Mouse (Mus musculus): Measurements from ENCODE around the gene Lcmt1. TPM values are rescaled to one million over a fixed set of nuclear protein-coding genes. Genes with fewer than 3 reads are reported as not detected.

Gene Lcmt1
- total and polyA plus RNA-seq, 2 experiments from 2014 or later: 62.8 to 114 TPM

- TF ChIP-seq CTCF (IDR thresholded peaks at IDR 0.05): no peak
- no peak for DNase-seq (ENCODE audit: low spot score)
- Histone ChIP-seq H3K9me3 (ENCODE audit: low read length) (no peaks in the 10 kb centered on the region), H3K4me2 (ENCODE audit: low read depth, low read length, poor library complexity, severe bottlenecking) (no peak overlapping the region), H3K4me3 (ENCODE audit: low read depth, low read length) (no peak overlapping the region), H3K36me3 (ENCODE audit: insufficient read depth, low read length) (no peaks in the 10 kb centered on the region), H3K9ac (replicated peaks; ENCODE audit: low read length, poor library complexity, severe bottlenecking) (no peak overlapping the region), H3K27ac (ENCODE audit: low read depth, low read length) (no peak overlapping the region), H3K27me3 (ENCODE audit: insufficient read depth, low read length) (no peaks in the 10 kb centered on the region), H3K4me1 (ENCODE audit: insufficient read depth, low read length) (no peaks in the 10 kb centered on the region; the same call in 1 of the 2 replicates)
- WGBS: 88% methylated on average over 5 of the region's 5 CpGs
- ATAC-seq (ENCODE audit: low FRiP score): no peak
Measured at GRCm38 (mm10) chr7:123354392-123354791, 15.2 kb upstream of the Lcmt1 start.

- WGBS: 98% methylated on average over 2 of the region's 2 CpGs
- H3K4me2 ChIP-seq (ENCODE audit: low read depth, low read length, poor library complexity, severe bottlenecking): no peak overlapping the region
Measured at GRCm38 (mm10) chr7:123354851-123355250, 14.7 kb upstream of the Lcmt1 start.

DNA sequence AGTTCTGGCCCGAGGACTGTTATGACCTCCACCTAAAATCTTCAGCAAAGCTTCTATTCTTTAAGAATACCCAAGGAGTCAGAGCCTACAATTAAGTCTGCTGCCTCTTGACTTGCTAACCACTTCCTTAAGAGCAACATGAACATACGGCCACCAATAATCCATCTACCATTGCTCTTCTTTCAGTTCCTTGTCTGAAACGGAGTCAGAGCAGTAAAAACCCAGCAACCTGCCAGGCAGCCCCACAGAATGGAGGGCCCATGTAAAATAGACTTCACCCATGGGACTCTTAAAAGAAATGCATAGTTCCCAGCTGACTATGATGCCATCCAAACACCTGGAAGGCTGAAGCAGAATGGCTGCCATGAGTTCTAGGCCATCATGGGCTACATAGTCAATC lies 13.4 kb upstream of the Lcmt1 start:
- H3K4me1 ChIP-seq (ENCODE audit: insufficient read depth, low read length): no peaks in the 10 kb centered on the region
- H3K9ac ChIP-seq (replicated peaks; ENCODE audit: low read length, poor library complexity, severe bottlenecking): no peak overlapping the region
- TF ChIP-seq CTCF (IDR thresholded peaks at IDR 0.05): no peak
- DNase-seq (ENCODE audit: low spot score) (no peak), ATAC-seq (ENCODE audit: low FRiP score) (no peak)
- H3K9me3 ChIP-seq (ENCODE audit: low read length): no peaks in the 10 kb centered on the region
- H3K36me3 ChIP-seq (ENCODE audit: insufficient read depth, low read length): no peaks in the 10 kb centered on the region
- H3K4me3 ChIP-seq (ENCODE audit: low read depth, low read length): no peak overlapping the region
- H3K27ac ChIP-seq (ENCODE audit: low read depth, low read length): no peak overlapping the region
- H3K4me2 ChIP-seq (ENCODE audit: low read depth, low read length, poor library complexity, severe bottlenecking): no peak overlapping the region
- H3K27me3 ChIP-seq (ENCODE audit: insufficient read depth, low read length): no peaks in the 10 kb centered on the region
- WGBS: 95% methylated on average over 3 of the region's 3 CpGs

More at GRCm38 (mm10) chr7:123354851-123355250, 14.7 kb upstream of the Lcmt1 start:
- Histone ChIP-seq H3K9me3 (ENCODE audit: low read length) (no peaks in the 10 kb centered on the region), H3K27ac (ENCODE audit: low read depth, low read length) (no peak overlapping the region), H3K27me3 (ENCODE audit: insufficient read depth, low read length) (no peaks in the 10 kb centered on the region), H3K36me3 (ENCODE audit: insufficient read depth, low read length) (no peaks in the 10 kb centered on the region), H3K9ac (replicated peaks; ENCODE audit: low read length, poor library complexity, severe bottlenecking) (no peak overlapping the region), H3K4me1 (ENCODE audit: insufficient read depth, low read length) (no peaks in the 10 kb centered on the region; the same call in 1 of the 2 replicates), H3K4me3 (ENCODE audit: low read depth, low read length) (no peak overlapping the region)
- TF ChIP-seq CTCF (IDR thresholded peaks at IDR 0.05): no peak
- no peak for ATAC-seq (ENCODE audit: low FRiP score)
- no peak for DNase-seq (ENCODE audit: low spot score)

- ATAC-seq (ENCODE audit: low FRiP score) (no peak), DNase-seq (ENCODE audit: low spot score) (peak; percentile 53)
- no peaks in the 10 kb centered on the region for H3K9me3 ChIP-seq (ENCODE audit: low read length)
- no peak for TF ChIP-seq CTCF (IDR thresholded peaks at IDR 0.05)
- no peak overlapping the region for H3K27ac ChIP-seq (ENCODE audit: low read depth, low read length)
- no peaks in the 10 kb centered on the region for H3K36me3 ChIP-seq (ENCODE audit: insufficient read depth, low read length)
- 42% methylated on average over 7 of the region's 7 CpGs for WGBS
- H3K4me3 ChIP-seq (ENCODE audit: low read depth, low read length): no peak overlapping the region
- H3K27me3 ChIP-seq (ENCODE audit: insufficient read depth, low read length): no peaks in the 10 kb centered on the region
- H3K4me2 ChIP-seq (ENCODE audit: low read depth, low read length, poor library complexity, severe bottlenecking): no peak overlapping the region
- H3K9ac ChIP-seq (replicated peaks; ENCODE audit: low read length, poor library complexity, severe bottlenecking): no peak overlapping the region
- H3K4me1 ChIP-seq (ENCODE audit: insufficient read depth, low read length): no peaks in the 10 kb centered on the region
Measured at GRCm38 (mm10) chr7:123359101-123359500, 10.5 kb upstream of the Lcmt1 start.

DNA sequence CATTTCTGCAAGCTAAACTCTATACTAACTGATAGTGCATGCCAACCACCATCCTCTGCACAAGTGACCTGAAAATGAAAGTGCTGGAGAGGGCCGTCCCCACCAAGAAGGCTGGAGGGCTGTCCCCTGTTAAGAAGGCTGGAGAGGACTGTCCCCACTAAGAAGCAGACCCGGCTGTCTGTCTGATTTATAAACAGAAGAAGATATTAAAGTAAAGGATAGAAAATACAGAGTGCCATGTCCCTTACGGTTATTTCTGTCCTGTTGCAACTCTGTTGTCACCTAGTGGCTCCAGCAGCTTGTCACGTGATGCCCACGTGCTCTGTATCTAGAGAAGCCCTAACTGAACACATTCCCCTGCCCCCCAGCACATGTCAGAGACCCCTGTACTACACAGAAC lies 9.4 kb upstream of the Lcmt1 start:
- Histone ChIP-seq H3K4me1 (ENCODE audit: insufficient read depth, low read length) (no peaks in the 10 kb centered on the region), H3K27me3 (ENCODE audit: insufficient read depth, low read length) (no peaks in the 10 kb centered on the region), H3K9me3 (ENCODE audit: low read length) (no peaks in the 10 kb centered on the region), H3K4me2 (ENCODE audit: low read depth, low read length, poor library complexity, severe bottlenecking) (no peak overlapping the region), H3K9ac (replicated peaks; ENCODE audit: low read length, poor library complexity, severe bottlenecking) (no peak overlapping the region), H3K27ac (ENCODE audit: low read depth, low read length) (no peak overlapping the region), H3K36me3 (ENCODE audit: insufficient read depth, low read length) (no peaks in the 10 kb centered on the region), H3K4me3 (ENCODE audit: low read depth, low read length) (no peak overlapping the region)
- DNase-seq (ENCODE audit: low spot score): no peak
- no peak for TF ChIP-seq CTCF (IDR thresholded peaks at IDR 0.05)
- no peak for ATAC-seq (ENCODE audit: low FRiP score)
- WGBS: 87% methylated on average over 5 of the region's 5 CpGs

DNA sequence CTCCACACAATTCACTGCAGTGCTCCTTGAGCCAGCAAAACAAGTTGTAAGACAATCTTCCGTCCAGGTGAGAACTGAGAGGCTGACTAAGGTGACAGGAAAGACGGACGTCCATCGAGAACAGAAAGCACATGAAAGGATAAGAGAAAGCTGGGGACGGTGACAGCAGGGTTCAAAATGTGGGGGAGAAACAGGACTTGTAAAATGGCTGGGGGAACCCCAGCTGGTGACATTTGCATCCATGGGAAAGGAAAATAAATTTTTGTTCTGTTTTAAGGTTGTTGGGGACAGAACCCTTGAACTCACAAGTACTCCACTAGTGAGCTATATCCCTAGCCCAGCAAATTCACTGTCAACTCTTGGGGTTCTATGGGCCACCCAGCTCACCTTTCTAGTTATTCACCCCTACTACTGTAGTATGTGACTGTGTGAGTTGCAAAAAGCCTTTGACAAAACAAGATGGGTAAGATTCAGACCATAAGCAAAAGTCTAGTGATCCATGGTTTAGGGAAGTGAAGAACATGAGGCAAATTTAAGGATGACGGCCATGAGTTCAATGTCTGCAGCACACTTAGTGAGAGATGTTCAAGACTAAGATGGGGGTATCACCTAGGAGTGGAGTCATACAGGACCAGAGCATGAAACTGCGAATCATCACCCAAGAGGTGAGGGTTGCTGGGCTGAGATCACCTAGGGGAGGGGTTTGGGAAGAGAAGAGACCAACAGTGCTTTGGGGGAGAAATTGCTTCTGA lies 8.2 kb upstream of the Lcmt1 start:
- ATAC-seq (ENCODE audit: low FRiP score): no peak

More for the DNA sequence above, 8.2 kb upstream of the Lcmt1 start:
- H3K4me1 ChIP-seq (ENCODE audit: insufficient read depth, low read length): no peaks in the 10 kb centered on the region
- H3K27me3 ChIP-seq (ENCODE audit: insufficient read depth, low read length): no peaks in the 10 kb centered on the region
- H3K9me3 ChIP-seq (ENCODE audit: low read length): no peaks in the 10 kb centered on the region
- no peak for DNase-seq (ENCODE audit: low spot score)
- H3K4me3 ChIP-seq (ENCODE audit: low read depth, low read length): no peak overlapping the region
- no peak overlapping the region for H3K4me2 ChIP-seq (ENCODE audit: low read depth, low read length, poor library complexity, severe bottlenecking)
- no peak overlapping the region for H3K9ac ChIP-seq (replicated peaks; ENCODE audit: low read length, poor library complexity, severe bottlenecking)
- H3K36me3 ChIP-seq (ENCODE audit: insufficient read depth, low read length): no peaks in the 10 kb centered on the region
- TF ChIP-seq CTCF (IDR thresholded peaks at IDR 0.05): no peak
- no peak overlapping the region for H3K27ac ChIP-seq (ENCODE audit: low read depth, low read length)
- 95% methylated on average over 7 of the region's 7 CpGs for WGBS
